Mouse (Mus musculus) limb, embryonic 12.5 days (tissue): ENCODE measurements at regions not wholly inside any gene's neighbourhood (a gene's known extent, or its start where the extent isn't known, plus 50 kb on each side); places are given as distances from the start of the nearest gene placed in this dataset.
A peak's percentile ranks its signal among the peaks of the same experiment; 100 is the strongest.

Source experiments
- ATAC-seq: fragments of 200-750 bp; cut with Nextera tagmentation; 2 replicates; pipeline ENCODE4 v1.8.0; 2017; ENCODE audit warnings: low read depth, moderate TSS enrichment; ENCODE audit not compliant: insufficient number of reproducible peaks, insufficient read depth, low FRiP score, low TSS enrichment
- H3K27ac ChIP-seq: fragments of 300-500 bp; sonication (generic); 2 replicates; pipeline ENCODE4 v1.5.1; 2016; ENCODE audit warnings: mild to moderate bottlenecking, moderate library complexity
- H3K27me3 ChIP-seq: fragments of 300-500 bp; sonication (generic); 2 replicates; pipeline ENCODE4 v1.6.1; 2016; ENCODE audit warnings: mild to moderate bottlenecking, moderate library complexity
- H3K36me3 ChIP-seq: fragments of 300-500 bp; sonication (generic); 2 replicates; pipeline ENCODE4 v1.6.1; 2016; ENCODE audit warnings: mild to moderate bottlenecking, moderate library complexity
- H3K4me1 ChIP-seq: fragments of 300-500 bp; sonication (generic); replicated peaks from 2 replicates; pipeline ENCODE4 v1.6.1; 2016
- H3K4me2 ChIP-seq: fragments of 300-500 bp; sonication (generic); 2 replicates; pipeline ENCODE4 v1.6.1; 2016; ENCODE audit warnings: mild to moderate bottlenecking, moderate library complexity
- H3K4me3 ChIP-seq: fragments of 300-500 bp; sonication (generic); replicated peaks from 2 replicates; pipeline ENCODE4 v1.5.1; 2016; ENCODE audit warnings: mild to moderate bottlenecking
- H3K9ac ChIP-seq: fragments of 300-500 bp; sonication (generic); replicated peaks from 2 replicates; pipeline ENCODE4 v1.6.1; 2016; ENCODE audit warnings: mild to moderate bottlenecking, moderate library complexity
- H3K9me3 ChIP-seq: fragments of 300-500 bp; sonication (generic); 2 replicates; pipeline ENCODE4 v1.6.1; 2016; ENCODE audit warnings: mild to moderate bottlenecking, moderate library complexity
- WGBS: fragments of 180-500 bp; shearing (Covaris S2); methylation state at CpG from one replicate; pipeline ENCODE4 v1.1.7; 2016; 5-methylcytosine and 5-hydroxymethylcytosine counted together

GRCm38 (mm10) chr6:53233777-53234176 lies 53.3 kb upstream of the Creb5 start:
- no peaks in the 10 kb centered on the region for H3K27me3 ChIP-seq
- H3K4me2 ChIP-seq = no peak overlapping the region
- peaks cover 7% of the 10 kb centered on the region; the same call in 1 of the 2 replicates for H3K4me1 ChIP-seq
- no peak overlapping the region for H3K4me3 ChIP-seq
- no peak overlapping the region for H3K9ac ChIP-seq
- no peak overlapping the region for H3K27ac ChIP-seq
- H3K36me3 ChIP-seq = no peaks in the 10 kb centered on the region
- WGBS = 74% methylated on average over 4 of the region's 4 CpGs
- H3K9me3 ChIP-seq = no peaks in the 10 kb centered on the region
- no peak for ATAC-seq

GRCm38 (mm10) chr6:53232616-53233015 lies 54.5 kb upstream of the Creb5 start:
- H3K9ac ChIP-seq = no peak overlapping the region
- H3K36me3 ChIP-seq = no peaks in the 10 kb centered on the region
- WGBS = 73% methylated on average over 5 of the region's 5 CpGs
- H3K4me2 ChIP-seq = no peak overlapping the region
- peaks cover 7% of the 10 kb centered on the region; the same call in 1 of the 2 replicates for H3K4me1 ChIP-seq
- no peaks in the 10 kb centered on the region for H3K9me3 ChIP-seq
- no peak for ATAC-seq
- H3K27me3 ChIP-seq = no peaks in the 10 kb centered on the region
- no peak overlapping the region for H3K4me3 ChIP-seq
- no peak overlapping the region for H3K27ac ChIP-seq

- no peak overlapping the region for H3K9ac ChIP-seq
- H3K27ac ChIP-seq = no peak overlapping the region
- no peak for ATAC-seq
- peaks cover 7% of the 10 kb centered on the region; the same call in 1 of the 2 replicates for H3K4me1 ChIP-seq
- H3K4me3 ChIP-seq = no peak overlapping the region
- no peaks in the 10 kb centered on the region for H3K27me3 ChIP-seq
- H3K9me3 ChIP-seq = no peaks in the 10 kb centered on the region
- 32% methylated on average over 6 of the region's 6 CpGs for WGBS
- no peak overlapping the region for H3K4me2 ChIP-seq
- no peaks in the 10 kb centered on the region for H3K36me3 ChIP-seq
Observed at GRCm38 (mm10) chr6:53229350-53229749, 57.7 kb upstream of the Creb5 start.

- no peak overlapping the region for H3K9ac ChIP-seq
- H3K4me3 ChIP-seq = no peak overlapping the region
- 75% methylated on average over 8 of the region's 8 CpGs for WGBS
- H3K27ac ChIP-seq = no peak overlapping the region
- no peaks in the 10 kb centered on the region for H3K36me3 ChIP-seq
- no peak for ATAC-seq
- H3K4me2 ChIP-seq = no peak overlapping the region
- H3K9me3 ChIP-seq = no peaks in the 10 kb centered on the region
- no peaks in the 10 kb centered on the region for H3K27me3 ChIP-seq
- H3K4me1 ChIP-seq = peaks cover 17% of the 10 kb centered on the region
Observed at GRCm38 (mm10) chr6:53222104-53222503, 65.0 kb upstream of the Creb5 start.

- Histone ChIP-seq H3K27ac (no peak overlapping the region), H3K27me3 (no peaks in the 10 kb centered on the region), H3K36me3 (no peaks in the 10 kb centered on the region), H3K9ac (no peak overlapping the region), H3K4me1 (peaks cover 17% of the 10 kb centered on the region), H3K9me3 (no peaks in the 10 kb centered on the region), H3K4me3 (no peak overlapping the region), H3K4me2 (no peak overlapping the region)
- 79% methylated on average over 4 of the region's 4 CpGs for WGBS
- no peak for ATAC-seq
Observed at GRCm38 (mm10) chr6:53221668-53222005, 65.4 kb upstream of the Creb5 start.

GRCm38 (mm10) chr6:53220784-53221667 lies 66.0 kb upstream of the Creb5 start:
- H3K9me3 ChIP-seq = no peaks in the 10 kb centered on the region
- no peaks in the 10 kb centered on the region for H3K27me3 ChIP-seq
- no peak overlapping the region for H3K4me3 ChIP-seq
- no peaks in the 10 kb centered on the region for H3K36me3 ChIP-seq
- no peak overlapping the region for H3K9ac ChIP-seq
- no peak overlapping the region for H3K27ac ChIP-seq
- peaks cover 17% of the 10 kb centered on the region for H3K4me1 ChIP-seq
- 81% methylated on average over 18 of the region's 18 CpGs for WGBS
- no peak for ATAC-seq
- no peak overlapping the region for H3K4me2 ChIP-seq

GRCm38 (mm10) chr6:53218871-53219286 lies 68.2 kb upstream of the Creb5 start:
- Histone ChIP-seq H3K27ac (no peak overlapping the region; the same call in 1 of the 2 replicates), H3K9me3 (no peaks in the 10 kb centered on the region), H3K4me1 (peaks cover 17% of the 10 kb centered on the region), H3K27me3 (no peaks in the 10 kb centered on the region), H3K9ac (no peak overlapping the region), H3K4me2 (no peak overlapping the region), H3K4me3 (no peak overlapping the region), H3K36me3 (no peaks in the 10 kb centered on the region)
- no peak for ATAC-seq
- WGBS = 40% methylated on average over 10 of the region's 10 CpGs

- Histone ChIP-seq H3K4me2 (no peak overlapping the region), H3K27me3 (no peaks in the 10 kb centered on the region), H3K9ac (no peak overlapping the region), H3K9me3 (no peaks in the 10 kb centered on the region), H3K4me3 (no peak overlapping the region), H3K36me3 (no peaks in the 10 kb centered on the region), H3K4me1 (peaks cover 17% of the 10 kb centered on the region), H3K27ac (no peak overlapping the region)
- ATAC-seq = no peak
- 57% methylated on average over 10 of the region's 10 CpGs for WGBS
Observed at GRCm38 (mm10) chr6:53217234-53218015, 69.6 kb upstream of the Creb5 start.

- Histone ChIP-seq H3K27ac (no peak overlapping the region), H3K4me1 (peaks cover 22% of the 10 kb centered on the region), H3K9me3 (no peaks in the 10 kb centered on the region), H3K27me3 (no peaks in the 10 kb centered on the region), H3K36me3 (no peaks in the 10 kb centered on the region), H3K4me3 (no peak overlapping the region), H3K4me2 (no peak overlapping the region), H3K9ac (no peak overlapping the region)
- WGBS = 83% methylated on average over 2 of the region's 2 CpGs
- no peak for ATAC-seq
Observed at GRCm38 (mm10) chr6:53216715-53217114, 70.4 kb upstream of the Creb5 start.

GRCm38 (mm10) chr6:53211420-53211819 lies 75.7 kb upstream of the Creb5 start:
- Histone ChIP-seq H3K4me2 (peak overlapping the region; percentile 9; the same call in 1 of the 2 replicates), H3K9me3 (no peaks in the 10 kb centered on the region), H3K27ac (peak overlapping the region; percentile 64), H3K9ac (no peak overlapping the region), H3K4me1 (peaks cover 22% of the 10 kb centered on the region), H3K4me3 (no peak overlapping the region), H3K36me3 (no peaks in the 10 kb centered on the region), H3K27me3 (no peaks in the 10 kb centered on the region)
- WGBS = 26% methylated on average over 3 of the region's 3 CpGs
- peak; percentile 63; the same call in 1 of the 2 replicates for ATAC-seq

- no peak for ATAC-seq
- Histone ChIP-seq H3K36me3 (no peaks in the 10 kb centered on the region), H3K4me1 (peaks cover 22% of the 10 kb centered on the region), H3K4me2 (no peak overlapping the region), H3K27ac (no peak overlapping the region), H3K27me3 (no peaks in the 10 kb centered on the region), H3K9me3 (no peaks in the 10 kb centered on the region), H3K9ac (no peak overlapping the region), H3K4me3 (no peak overlapping the region)
- 59% methylated on average over 6 of the region's 6 CpGs for WGBS
Observed at GRCm38 (mm10) chr6:53209398-53209797, 77.7 kb upstream of the Creb5 start.
